Mouse (Mus musculus): ENCODE results near the gene Vwa5a.

The Vwa5a gene

GRCm38 (mm10) chr9:38718102-38718501, at the start of gene Vwa5a:
Vwa5a (plus strand) TSS chr9:38718268.
- no peak for DNase-seq (ENCODE audit: low spot score)

DNA sequence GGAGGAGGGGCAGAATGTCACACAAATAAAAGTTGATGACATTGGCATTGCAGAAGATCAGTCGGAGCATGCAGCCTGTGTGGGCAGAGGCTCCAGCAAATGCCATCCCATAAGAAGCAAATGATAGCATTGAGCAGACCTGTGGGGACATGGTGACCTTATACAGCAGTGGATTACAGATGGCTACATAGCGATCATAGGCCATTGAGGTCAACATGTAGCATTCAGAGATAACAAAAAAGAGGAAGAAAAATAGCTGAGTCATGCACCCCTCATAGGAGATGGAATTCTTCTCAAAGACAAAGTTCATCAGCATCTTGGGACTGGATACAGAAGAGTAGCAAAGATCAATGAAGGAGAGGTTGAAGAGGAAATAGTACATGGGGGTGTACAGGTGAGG, 45.2 kb upstream of the Vwa5a start:
- DNase-seq (ENCODE audit: low spot score) = no peak

DNA sequence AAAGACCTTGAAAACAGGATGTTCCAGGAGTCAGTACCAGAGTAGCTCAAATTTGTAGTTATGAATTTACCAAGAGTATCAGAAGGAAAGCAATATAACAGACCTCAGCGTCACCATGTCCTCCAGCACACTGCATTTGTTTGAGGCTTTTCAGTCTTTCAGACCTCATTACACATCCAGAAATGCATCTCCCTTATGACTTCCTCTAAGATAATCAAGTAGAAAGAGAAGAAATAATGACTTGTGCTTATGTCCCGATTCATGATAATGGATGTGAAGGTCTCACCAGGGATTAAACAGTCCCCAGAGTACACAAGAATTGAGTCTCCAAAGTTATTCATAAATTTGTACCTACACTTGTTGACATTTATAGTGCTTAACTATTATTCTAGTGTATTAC, 43.6 kb upstream of the Vwa5a start, which contains the start of gene Olfr918:
TSS of gene Olfr918 (minus strand) at position 101 of the 400 bp plus-strand sequence.
- DNase-seq (ENCODE audit: low spot score) = no peak

GRCm38 (mm10) chr9:38718927-38719441, 916 bp downstream of the Vwa5a start:
- DNase-seq (ENCODE audit: low spot score) = no peak

GRCm38 (mm10) chr9:38724044-38724443, 6.0 kb downstream of the Vwa5a start:
- no peak for DNase-seq (ENCODE audit: low spot score)

- no peak for DNase-seq (ENCODE audit: low spot score)
These were observed 10.2 kb downstream of the Vwa5a start for GRCm38 (mm10) chr9:38728218-38728617.

- DNase-seq (ENCODE audit: low spot score) = no peak
These were observed 23.3 kb downstream of the Vwa5a start for GRCm38 (mm10) chr9:38741408-38741807.

- DNase-seq (ENCODE audit: low spot score) = no peak
These were observed 26.7 kb downstream of the Vwa5a start for GRCm38 (mm10) chr9:38744619-38745315.

- no peak for DNase-seq (ENCODE audit: low spot score)
These were observed 33.9 kb downstream of the Vwa5a start, which contains the start of gene Olfr920 for GRCm38 (mm10) chr9:38751999-38752398. Olfr920 (plus strand) TSS chr9:38752299.

DNA sequence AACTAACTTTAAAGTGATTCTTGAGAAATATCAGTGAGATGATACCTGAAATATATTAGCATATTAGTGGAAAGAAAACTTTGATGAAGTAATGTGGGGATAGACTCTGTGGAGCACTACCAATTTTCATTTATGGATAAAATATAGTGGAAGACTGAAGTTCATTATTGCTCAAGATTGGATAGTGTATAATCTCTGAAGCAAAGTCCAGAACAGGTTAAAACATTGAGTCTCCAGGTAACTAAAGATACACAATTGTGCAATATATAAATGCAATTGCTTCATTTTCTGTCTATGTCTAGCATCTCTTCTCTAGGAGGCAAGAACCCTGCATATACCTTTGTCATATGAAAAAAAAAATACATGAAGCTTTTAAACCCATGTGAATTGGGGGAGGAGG, 54.7 kb downstream of the Vwa5a start, which contains the start of gene Olfr921:
TSS of gene Olfr921 (plus strand) at position 301 of the 400 bp plus-strand sequence.
- no peak for DNase-seq (ENCODE audit: low spot score)

DNA sequence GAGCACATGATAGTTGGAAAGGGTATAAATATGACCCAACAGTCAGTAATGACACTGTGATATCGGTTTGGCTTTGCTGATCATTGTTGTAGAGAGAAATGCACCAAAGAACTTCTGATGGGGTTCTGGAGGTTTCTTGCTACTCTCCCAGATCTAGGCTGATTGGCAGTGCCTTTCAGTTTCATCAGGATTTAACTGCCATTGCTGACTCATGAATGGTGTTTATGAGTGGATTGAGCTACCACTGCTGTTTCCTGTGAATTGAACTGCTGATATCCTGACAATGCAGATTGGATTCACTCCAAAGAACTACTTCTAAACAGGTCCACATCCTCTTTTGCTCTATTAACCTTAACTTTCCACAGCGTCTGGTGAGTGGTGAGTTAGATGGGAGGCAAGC, 74.6 kb downstream of the Vwa5a start:
- DNase-seq (ENCODE audit: low spot score) = no peak
